Mouse (Mus musculus): ENCODE data around the gene Atp6v1e2.

DNA sequence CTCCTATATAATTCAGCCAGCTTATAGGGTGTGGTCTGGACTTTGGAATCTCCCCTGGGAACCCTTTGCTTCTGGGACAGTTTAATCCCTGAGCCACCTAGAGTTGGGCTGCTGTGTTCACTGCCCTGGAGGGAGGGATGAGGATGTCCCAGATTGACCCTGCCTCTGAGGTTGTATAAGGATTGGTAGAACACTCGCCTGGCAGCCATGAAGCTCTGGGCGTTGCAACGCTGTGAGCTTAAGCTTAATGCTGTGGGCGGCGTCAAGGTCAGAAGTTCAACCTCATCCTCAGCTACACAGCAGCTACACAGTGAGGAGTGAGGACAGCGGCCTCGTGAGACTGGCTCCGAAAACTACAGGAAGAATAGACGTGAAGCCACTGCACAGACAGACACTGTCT, 34.8 kb upstream of the Atp6v1e2 start:
- peak; percentile 49 for TF ChIP-seq CTCF (IDR thresholded peaks at IDR 0.05; ENCODE audit: low read depth)
- no peak for TF ChIP-seq EP300 (optimal IDR thresholded peaks at IDR 0.05)
